Mouse (Mus musculus): Measurements from ENCODE around the gene Klhdc8b.

The Klhdc8b gene

DNA sequence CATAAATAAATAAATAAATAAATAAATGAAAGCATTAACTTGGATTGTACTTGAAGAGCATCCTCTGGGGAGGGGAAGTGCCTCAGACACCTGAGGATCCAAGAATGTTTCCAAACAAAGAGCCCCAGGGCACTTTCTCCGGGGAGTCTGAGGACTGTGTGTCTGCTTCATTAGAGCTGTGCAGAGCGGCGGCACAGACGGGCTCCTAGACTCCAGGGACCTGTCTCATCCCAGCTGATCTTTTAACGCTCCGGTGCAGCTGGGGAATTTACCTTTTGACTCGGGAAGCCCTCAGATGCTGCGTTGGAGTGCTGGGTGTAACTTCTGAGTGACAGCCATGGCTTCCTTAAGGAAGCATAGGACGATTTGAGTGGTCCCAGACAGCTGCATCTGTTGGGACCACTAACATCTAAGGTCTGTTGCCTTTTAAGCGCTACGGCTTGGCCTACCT, at the start of gene Klhdc8b:
Gene Klhdc8b, minus strand, starts transcription at position 401 of the 451 bp plus-strand sequence.
- DNase-seq (ENCODE audit: low spot score) = no peak

DNA sequence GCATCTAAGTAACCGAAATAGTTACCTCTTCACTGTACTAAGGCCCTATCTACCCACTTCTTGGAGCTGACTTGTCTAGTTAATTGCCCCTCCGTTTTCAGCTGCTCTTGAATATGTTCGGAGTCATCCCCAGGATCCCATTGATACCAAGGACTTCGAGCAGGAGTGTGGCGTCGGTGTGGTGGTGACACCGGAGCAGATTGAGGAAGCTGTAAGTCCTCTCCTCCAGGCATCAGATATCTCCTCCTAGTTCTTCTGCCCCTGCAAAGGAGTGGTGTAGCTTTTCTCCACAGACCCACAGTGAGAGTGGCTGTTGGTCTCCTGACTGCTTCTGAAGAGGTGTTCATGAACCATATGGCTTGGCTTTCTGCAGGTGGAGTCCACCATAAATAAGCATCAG, 47.4 kb upstream of the Klhdc8b start:
- DNase-seq (ENCODE audit: low spot score) = no peak

DNA sequence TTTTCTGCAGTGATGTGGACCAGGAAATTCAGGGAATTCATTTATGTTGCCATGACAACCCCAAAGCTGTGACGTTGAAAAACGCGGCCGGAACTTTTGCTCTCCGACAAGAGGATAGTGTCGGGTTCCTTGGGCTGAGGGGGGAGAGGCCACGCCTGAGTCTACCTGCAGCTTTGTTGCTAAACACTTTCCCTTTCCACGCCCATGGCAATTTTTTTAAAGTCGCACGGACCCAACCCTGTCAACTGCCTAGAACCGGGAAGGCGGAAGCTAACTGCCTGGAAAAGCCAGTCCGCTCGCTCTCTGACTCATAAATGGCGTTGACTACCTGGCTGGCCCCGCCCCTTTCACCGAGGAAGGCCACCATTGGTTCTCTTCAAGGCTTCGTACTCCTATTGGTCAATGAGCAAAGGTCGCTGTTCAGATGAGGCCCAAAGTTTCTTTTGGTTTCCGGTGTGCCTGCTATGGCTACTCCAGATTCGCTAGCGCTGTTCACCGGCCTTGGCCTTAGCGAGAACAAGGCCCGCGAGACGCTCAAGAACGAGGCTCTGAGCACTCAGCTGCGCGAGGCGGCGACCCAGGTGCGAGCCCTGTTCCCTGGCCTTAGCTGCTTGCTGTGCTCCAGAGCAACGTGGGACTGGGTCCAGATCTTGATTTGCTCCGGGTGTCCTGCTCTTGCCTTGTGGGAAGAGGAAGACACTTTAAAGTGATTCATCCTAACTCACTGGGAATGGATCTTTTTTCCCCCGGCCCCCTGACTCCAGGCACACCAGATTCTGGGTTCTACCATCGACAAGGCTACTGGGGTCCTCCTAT, 46.4 kb upstream of the Klhdc8b start, which contains the start of gene Qars:
Gene Qars, plus strand, starts transcription at position 88 of the 816 bp plus-strand sequence.
- peak; percentile 93 for DNase-seq (ENCODE audit: low spot score)

DNA sequence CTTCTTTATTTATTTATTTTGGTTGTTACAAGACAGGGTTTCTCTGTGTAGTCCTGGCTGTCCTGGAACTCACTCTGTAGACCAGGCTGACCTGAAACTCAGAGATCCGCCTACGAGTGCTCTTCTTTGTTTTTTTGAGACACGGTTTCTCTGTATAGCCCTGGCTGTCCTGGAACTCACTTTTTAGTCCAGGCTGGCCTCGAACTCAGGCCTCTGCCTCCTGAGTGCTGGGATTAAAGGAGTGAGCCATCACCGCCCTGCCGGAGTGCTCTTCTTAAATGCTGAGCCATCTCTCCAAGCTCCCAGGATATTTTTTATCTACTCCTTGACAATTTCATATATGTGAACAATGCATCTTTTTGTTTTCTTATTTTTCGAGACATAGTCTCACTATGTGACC, 45.5 kb upstream of the Klhdc8b start:
- DNase-seq (ENCODE audit: low spot score) = no peak

DNA sequence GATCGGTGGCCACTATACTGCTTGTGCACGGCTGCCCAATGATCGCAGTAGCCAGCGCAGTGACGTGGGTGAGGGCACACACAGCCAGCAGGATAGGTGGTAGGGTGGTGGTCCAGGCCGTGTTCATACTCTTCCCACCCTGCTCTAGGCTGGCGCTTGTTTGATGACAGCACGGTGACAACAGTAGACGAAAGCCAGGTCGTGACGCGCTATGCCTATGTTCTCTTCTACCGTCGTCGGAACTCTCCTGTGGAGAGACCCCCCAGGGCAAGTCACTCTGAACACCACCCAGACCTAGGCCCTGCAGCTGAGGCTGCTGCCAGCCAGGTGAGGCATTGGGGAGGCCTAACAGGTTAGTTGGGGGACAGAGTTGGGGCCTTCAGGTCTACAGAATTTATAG, 38.6 kb upstream of the Klhdc8b start:
- no peak for DNase-seq (ENCODE audit: low spot score)

DNA sequence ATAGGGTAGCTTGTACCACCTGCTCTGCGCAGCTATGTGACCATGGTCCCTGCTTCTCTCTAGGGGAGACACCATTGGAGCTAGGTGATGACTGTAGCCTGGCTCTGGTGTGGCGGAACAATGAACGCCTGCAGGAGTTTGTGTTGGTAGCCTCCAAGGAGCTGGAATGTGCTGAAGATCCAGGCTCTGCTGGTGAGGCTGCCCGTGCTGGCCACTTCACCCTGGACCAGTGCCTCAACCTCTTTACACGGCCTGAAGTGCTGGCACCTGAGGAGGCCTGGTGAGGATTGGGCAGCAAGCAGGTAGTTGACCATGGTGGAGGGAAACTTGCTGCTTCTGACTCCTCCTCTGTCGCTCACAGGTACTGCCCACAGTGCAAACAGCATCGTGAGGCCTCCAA, 37.9 kb upstream of the Klhdc8b start:
- no peak for DNase-seq (ENCODE audit: low spot score)

DNA sequence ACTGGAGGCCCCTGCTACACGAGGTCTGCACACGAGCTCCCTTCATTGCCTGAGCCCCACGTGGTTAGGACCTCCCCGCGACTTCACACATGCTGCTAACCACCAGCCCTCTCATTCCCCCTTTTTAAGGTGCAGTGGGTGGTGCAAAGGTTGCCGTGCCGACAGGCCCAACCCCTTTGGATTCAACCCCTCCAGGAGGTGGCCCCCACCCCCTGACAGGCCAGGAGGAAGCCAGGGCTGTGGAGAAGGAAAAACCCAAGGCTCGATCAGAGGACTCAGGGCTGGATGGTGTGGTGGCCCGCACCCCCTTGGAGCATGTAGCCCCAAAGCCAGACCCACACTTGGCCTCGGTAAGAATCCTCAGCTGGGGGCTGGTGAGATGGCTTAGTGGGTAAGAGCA, 33.5 kb upstream of the Klhdc8b start:
- DNase-seq (ENCODE audit: low spot score) = no peak

DNA sequence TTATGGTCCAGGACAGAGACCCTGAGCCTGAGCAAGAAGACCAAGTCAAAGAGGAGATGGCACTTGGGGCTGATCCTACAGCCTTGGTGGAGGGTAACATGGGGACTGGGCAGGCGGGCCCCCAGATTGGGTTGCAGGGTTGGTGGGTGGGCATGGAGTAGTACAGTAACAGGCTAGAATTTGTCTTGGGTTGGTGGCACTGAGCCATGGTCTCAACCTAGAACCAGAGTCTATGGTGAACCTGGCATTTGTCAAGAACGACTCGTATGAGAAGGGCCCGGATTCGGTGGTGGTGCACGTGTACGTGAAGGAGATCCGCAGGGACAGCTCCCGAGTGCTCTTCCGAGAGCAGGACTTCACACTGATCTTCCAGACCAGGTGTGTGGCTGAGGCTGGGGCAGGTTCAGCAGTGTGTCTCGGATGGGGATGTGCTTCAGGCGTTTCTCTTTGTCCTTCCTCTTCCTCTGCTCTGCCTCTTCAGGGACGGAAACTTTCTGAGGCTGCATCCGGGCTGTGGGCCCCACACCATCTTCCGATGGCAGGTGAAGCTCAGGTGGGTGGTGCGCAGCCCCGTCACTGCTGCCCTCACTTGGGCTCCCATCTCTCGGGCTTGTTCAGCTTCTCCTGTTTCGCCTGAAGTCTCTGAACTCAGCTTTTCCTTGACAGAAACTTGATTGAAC, 32.9 kb upstream of the Klhdc8b start:
- DNase-seq (ENCODE audit: low spot score) = no peak

DNA sequence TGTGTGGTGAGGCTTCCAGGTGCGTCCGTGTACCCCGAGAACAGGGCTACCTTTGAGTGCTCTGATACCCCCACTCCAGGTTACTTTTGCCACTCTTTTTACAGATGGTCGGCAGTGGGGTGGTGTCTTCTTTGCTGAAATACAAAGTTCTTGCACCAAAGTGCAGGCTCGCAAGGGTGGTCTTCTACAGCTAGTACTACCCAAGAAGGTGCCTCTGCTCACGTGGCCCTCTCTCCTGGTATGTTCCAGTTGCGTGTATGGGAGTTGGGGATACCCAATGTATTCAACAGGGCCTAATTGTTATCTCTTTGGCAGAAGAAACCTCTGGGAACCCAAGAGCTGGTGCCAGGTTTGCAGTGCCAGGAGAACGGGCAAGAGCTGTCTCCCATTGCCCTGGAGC, 31.9 kb upstream of the Klhdc8b start:
- DNase-seq (ENCODE audit: low spot score) = no peak

DNA sequence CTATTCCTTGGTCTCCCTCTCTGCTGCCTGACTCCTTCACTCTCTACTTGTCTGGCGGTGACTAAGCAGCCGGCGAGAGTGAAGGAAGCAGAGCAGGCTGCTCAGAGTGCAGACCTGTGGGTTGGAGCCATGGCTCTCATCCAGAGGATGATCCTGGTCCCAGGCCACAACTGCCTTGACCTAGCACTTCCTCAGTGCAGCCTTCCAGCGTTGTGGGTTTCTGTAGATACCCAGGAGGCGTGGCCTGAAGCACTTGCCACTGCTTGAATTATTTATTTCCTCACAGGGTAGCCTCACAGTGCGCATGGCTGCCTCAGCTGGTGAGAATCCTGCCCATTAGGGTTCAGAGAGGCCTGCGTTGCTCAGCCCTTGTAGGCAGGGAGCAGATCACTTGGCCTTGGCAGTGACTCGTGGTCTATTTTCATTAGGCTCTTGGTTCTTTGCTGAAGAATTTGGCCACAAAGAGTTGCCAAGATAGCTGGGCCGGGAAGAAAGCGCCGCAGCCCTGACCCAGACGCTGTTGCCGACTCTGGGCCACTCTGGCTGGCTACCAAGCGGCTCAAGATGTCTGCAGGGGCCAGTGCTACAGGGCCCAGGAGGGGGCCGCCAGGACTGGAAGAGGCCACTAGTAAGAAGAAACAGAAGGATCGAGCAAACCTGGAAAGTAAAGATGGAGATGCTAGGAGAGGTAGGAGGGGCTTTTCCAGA, 30.8 kb upstream of the Klhdc8b start:
- DNase-seq (ENCODE audit: low spot score) = peak; percentile 84

DNA sequence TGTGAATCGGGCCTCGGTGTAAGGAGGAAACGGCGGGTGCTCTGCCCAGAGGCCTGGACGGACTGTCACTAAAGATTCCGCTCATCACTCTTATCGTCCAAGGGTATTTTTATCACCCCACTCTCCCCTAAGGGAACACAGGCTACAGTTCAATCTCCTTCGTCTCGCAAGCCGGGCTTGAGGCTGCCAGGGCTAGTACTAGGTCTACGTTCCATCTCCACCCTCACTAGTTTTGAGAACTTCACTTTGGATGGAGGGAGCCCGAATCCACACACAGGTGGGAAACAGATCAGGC, 29.9 kb upstream of the Klhdc8b start:
- no peak for DNase-seq (ENCODE audit: low spot score)

DNA sequence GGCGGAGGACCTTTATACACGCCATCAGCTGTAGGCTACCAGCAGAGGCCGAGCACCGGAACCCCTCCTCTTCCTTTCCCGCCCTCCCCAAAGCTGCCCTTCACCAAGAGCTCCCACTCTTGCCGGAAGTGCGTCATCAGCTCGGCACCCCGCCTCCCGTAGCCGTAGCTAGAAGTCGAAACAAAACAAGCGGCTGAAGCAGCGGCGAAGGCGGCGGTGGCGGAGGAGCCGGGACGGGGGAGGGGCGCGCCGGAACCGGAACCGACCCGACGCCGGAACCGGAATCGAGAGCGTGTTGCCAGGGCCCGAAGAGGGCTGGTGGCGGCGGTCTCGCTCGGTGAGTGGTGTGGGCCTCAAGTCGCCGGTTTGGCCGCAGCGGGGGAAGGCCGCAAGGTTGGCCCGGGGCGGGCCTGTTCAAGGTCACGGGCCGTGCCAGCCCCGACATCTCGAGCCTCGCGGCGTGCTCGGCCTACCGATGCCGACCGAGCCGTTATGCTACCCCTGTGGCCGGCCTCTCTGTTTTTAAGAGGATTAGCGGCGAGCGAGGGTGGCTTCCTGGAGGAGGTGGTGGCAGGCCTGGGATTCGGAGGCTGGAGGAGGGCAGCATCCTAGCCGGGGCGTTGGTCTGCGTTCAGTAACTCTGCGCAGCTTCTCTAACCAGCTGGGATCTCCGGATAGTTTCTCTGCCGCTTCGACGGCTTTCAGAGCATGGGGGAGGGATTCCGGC, 29.3 kb upstream of the Klhdc8b start, which contains the start of gene Usp19:
Gene Usp19, plus strand, starts transcription at position 44 of the 727 bp plus-strand sequence.
- peak; percentile 95 for DNase-seq (ENCODE audit: low spot score)

DNA sequence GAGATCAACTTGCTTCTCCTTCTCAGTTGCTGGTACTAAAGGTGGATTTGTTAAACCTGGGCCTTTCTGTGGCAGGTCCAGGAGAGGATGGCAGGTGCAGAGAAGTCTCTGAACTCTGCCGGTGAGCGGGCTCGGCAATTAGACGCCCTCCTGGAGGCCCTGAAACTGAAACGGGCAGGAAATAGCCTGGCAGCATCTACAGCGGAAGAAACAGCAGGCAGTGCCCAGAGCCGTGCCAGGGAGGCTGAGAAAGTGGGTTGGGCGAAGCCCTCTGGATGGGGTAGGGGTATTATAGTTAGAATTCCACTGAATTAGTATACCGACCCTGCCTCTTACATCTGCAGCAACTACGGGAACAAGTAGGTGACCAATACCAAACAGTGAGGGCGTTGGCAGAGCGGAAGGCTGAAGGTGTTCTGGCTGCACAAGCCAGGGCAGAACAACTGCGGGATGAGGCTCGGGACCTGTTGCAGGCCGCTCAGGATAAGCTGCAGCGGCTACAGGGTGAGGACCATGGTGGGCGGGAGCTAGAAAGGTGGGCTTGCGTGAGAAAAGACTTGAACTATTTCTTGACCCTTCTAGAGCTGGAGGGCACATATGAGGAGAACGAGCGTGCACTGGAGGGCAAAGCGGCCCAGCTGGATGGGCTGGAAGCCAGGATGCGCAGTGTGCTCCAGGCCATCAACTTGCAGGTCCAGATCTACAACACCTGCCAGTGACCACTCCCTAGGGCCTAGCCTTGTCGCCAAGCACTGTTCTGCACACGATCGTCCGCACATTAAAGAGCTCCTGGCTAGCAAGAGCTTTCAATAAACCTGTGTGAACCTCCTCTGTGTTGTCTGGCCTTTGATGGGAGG, 28.5 kb upstream of the Klhdc8b start:
- DNase-seq (ENCODE audit: low spot score) = no peak

DNA sequence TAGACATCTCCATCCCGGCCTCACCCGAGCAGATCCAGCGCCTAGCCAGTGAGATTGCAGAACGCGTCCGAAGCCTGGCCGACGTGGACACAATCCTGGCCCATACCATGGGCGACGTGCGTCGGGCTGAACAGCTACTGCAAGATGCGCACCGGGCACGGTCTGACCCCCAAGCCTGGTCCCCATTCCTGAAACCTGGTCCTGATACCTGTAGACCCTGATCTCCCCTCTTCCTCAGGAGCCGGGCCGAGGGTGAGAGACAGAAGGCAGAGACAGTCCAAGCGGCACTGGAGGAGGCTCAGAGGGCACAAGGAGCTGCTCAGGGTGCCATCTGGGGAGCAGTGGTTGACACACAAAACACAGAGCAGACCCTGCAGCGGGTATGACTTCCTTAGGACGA, 27.8 kb upstream of the Klhdc8b start:
- DNase-seq (ENCODE audit: low spot score) = no peak

DNA sequence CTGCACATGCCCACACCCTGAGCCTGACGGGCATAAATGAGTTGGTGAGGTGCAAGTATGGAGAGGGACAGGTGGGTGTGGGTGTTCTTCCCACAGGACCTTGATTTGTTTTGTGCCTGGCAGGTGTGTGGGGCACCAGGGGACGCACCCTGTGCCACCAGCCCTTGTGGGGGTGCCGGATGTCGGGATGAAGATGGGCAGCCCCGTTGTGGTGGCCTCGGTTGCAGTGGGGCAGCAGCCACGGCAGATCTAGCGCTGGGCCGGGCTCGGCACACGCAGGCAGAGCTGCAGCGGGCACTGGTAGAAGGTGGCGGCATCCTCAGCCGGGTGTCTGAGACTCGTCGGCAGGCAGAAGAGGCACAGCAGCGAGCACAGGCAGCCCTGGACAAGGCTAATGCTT, 27.0 kb upstream of the Klhdc8b start:
- no peak for DNase-seq (ENCODE audit: low spot score)

DNA sequence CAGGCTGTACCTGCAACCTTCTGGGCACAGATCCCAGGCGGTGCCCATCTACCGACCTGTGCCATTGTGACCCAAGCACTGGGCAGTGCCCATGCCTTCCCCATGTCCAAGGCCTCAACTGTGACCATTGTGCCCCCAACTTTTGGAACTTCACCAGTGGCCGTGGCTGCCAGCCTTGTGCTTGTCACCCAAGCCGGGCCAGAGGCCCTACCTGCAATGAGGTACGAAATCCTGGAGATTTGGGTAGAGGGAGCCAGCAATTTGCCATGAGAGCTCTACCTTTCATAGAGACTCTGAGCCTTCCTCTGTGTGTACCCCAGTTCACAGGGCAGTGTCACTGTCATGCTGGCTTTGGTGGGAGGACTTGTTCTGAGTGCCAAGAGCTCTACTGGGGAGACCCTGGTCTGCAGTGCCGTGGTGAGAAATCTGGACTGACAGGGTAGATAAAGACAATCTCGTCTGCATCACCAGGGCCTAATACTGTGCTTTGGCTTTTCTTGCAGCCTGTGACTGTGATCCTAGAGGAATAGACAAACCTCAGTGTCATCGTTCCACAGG, 25.7 kb upstream of the Klhdc8b start:
- no peak for DNase-seq (ENCODE audit: low spot score)

DNA sequence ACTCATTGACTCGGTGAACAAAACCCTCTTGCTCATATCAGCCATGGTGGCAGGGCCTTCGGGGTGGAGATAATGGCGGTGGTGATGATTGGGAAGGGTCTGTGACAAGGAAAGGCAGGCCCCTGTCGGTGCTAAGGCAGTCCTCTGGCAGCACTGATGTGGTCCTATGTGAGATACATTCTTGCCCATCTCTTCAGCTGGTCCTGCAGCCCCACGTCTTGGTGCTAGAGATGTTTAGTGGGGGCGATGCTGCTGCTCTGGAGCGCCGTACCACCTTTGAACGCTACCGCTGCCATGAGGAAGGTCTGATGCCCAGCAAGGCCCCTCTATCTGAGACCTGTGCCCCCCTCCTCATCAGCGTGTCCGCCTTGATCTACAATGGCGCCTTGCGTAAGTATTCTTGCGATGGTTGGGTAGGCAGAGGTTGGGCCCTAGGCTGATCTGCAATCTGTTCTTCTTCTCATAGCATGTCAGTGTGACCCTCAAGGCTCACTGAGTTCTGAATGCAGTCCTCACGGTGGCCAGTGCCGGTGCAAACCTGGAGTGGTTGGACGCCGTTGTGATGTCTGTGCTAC, 24.0 kb upstream of the Klhdc8b start:
- DNase-seq (ENCODE audit: low spot score) = no peak

DNA sequence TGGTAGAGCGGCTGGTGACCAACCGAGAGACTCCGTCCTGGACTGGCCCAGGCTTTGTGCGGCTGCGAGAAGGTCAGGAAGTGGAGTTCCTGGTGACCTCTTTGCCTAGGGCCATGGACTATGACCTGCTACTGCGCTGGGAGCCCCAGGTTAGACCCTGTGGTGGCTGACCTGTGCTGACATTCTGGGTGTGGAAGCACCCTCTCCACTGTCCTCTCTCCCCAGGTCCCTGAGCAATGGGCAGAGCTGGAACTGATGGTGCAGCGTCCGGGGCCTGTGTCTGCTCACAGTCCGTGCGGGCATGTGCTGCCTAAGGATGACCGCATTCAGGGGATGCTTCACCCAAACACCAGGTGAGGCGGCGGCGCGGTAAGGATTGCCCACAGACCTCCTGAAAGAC, 22.6 kb upstream of the Klhdc8b start:
- no peak for DNase-seq (ENCODE audit: low spot score)

DNA sequence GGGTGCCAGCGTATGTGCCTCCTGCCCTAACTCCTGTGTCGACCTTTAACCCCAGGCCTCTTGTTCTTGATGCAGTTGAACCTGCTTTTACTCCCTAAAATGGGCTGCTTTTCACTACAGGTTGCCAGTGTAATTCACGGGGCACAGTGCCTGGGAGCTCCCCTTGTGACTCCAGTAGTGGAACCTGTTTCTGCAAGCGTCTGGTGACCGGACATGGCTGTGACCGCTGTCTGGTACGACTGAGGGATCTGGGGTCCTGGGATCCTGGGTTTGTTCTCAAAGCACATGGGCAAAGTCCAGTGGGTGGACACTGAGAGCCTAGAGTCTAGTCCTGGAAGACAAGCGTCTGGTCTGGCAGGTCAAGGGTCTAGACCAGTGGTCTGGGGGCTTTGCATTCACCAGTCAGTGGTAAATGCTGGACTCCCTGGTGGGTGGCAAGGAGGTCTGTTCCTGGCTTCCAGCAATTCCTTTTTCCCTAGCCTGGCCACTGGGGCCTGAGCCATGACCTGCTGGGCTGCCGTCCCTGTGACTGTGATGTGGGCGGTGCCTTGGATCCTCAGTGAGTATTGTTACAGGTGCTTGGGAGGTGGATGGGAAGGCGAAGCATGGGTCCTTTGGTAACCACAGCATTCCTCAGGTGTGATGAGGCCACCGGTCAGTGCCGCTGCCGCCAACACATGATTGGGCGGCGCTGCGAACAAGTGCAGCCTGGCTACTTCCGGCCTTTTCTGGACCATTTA, 21.8 kb upstream of the Klhdc8b start:
- DNase-seq (ENCODE audit: low spot score) = no peak
